Mouse (Mus musculus): ENCODE results near the gene Gm20388. TPM values are rescaled to one million over a fixed set of nuclear protein-coding genes. Genes with fewer than 3 reads are reported as not detected.
A peak's percentile ranks its signal among the peaks of the same experiment; 100 is the strongest.

Gm20388 gene
- total RNA-seq, 2 experiments from 2014 or later, result 1.9 to 2.0 TPM

GRCm38 (mm10) chr8:123345856-123346255 is 3435.2 kb downstream of the Gm20388 start:
- DNase-seq, result peak; percentile 32

DNA sequence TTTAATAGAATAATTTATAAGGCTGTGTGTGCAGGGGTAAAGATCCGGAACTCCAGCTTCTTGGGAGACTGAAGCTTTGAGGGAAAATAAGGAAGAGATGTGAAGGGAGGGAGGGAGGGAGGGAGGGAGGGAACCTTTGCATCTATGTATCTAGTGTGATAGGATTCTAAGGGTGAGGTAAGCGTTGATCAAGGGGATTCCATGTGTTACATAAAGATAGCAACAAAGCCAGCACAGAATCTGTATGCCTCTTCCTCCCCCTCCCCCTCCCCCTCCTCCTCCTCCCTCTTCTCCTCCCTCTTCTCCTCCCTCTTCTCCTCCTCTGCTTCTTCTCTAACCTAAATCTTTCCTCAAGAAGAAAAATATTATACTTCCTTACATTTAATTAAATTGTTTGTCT is 3436.7 kb downstream of the Gm20388 start:
- DNase-seq, result no peak

GRCm38 (mm10) chr8:123348237-123348843 is 3437.7 kb downstream of the Gm20388 start:
- peak; percentile 67 for DNase-seq

GRCm38 (mm10) chr8:123349073-123349472 is 3438.4 kb downstream of the Gm20388 start:
- DNase-seq, result no peak

DNA sequence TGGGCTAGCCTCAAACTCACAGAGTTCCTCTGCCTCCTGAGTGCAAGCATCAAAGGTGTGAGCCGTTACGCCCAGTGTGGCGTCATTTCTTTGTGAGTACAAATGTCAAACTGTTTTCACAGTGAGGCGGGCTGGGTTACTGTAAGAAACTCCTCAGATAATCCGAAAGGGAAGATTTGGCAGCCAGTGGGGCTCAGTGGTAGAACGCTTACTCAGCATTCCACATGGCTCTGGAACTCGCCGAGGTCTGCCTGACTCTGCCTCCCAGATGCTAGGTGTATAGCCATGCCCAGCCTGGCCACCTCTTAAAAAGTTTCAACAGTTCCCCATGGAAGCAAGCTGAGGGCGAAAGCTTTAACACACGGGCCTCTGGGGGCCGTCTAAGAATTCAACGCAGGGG is 3441.5 kb downstream of the Gm20388 start:
- no peak for DNase-seq

- peak; percentile 72 for DNase-seq
These were observed 3442.1 kb downstream of the Gm20388 start for GRCm38 (mm10) chr8:123352786-123353185.

- no peak for DNase-seq
These were observed 3442.6 kb downstream of the Gm20388 start for GRCm38 (mm10) chr8:123353216-123353615.

DNA sequence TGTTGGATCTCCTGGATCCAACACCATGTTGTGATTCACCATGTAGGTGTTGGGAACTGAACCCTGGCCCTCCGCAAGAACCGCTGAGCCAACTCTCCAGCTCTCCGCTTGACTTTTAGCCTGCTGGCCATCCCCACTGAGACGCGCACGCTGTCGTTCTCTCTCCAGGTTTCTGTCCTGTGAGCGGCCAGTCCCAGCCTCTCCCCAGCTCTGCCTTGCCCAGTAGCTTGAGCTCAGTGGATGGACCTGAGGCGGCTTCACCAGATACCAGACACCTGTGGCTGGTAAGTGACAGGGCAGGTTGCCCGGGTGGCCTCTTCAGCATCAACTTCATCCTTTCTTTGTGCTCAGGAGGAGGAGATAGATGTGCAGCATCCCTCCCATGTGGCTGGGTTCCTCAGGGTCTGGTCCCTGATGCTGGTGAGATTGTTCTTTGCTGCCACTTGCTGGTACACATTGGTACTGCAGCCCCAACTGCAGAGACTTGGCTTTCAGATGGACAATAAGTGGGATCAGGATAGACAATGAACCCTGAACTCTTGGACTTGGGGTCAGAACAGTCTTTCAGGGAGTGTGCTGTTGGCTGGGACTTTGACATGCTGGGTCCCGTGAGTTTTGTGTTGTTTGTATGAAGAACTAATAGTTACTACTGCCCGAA is 3450.6 kb downstream of the Gm20388 start:
- peak; percentile 86 for DNase-seq

- peak; percentile 96 for DNase-seq
These were observed 3463.0 kb downstream of the Gm20388 start, which contains the start of gene Tcf25 for GRCm38 (mm10) chr8:123373403-123374238. Tcf25 (plus strand) TSS chr8:123373753.

DNA sequence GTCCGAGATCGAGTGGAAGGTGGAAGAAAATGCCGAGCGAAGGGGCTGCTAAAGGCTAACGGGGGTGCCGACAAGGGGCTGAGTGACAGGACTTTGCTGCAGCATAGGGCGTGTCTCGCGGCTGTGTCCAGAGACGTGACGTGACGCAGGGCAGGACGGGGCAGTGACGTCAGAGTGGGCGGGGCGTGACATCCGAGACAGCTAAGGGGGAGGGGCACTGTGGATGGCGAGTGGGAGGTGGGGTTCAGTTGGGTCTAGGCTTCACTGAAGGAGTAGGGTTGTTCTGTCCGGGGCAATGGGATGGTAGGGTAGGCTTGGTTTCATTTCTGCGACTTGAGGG is 3463.6 kb downstream of the Gm20388 start:
- DNase-seq, result peak; percentile 98

DNA sequence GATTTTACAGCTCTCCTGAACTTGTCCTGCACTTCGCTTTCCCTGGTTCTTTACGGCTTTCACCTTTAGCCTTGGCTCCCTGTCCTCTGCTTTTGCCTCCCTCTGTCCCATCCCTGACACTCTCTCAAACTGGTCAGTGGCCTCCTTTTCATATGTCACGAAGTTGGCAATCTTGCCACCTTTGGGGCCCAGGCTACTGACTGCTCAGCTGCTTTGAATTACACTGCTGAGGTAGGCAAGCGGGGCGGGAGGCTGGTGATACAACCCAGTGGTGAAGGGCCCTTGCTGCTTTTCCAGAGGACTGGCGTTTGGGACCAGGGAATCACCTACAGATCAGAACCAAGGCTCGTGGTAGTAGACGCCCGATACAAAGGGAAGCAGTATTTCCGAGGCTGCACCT is 3465.1 kb downstream of the Gm20388 start:
- no peak for DNase-seq

DNA sequence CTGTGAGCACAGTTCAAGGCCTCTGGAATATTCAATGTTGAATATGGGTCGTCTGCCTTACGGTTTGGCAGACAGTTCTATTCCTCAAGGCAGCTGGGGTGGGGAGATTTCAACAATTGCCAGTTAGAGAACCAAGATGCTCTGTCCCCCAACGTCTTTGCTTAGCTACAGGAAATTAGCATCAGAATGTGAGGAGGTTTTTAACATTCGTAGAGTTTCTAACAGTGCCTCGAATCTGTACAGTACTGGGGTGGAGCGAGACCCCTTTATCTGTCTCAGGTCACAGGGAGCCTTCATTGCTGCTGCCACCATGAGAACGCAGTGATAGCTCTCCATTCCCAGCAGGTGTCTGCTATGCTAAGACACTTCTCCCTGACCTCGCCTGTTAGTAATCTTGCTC is 3465.5 kb downstream of the Gm20388 start:
- no peak for DNase-seq

DNA sequence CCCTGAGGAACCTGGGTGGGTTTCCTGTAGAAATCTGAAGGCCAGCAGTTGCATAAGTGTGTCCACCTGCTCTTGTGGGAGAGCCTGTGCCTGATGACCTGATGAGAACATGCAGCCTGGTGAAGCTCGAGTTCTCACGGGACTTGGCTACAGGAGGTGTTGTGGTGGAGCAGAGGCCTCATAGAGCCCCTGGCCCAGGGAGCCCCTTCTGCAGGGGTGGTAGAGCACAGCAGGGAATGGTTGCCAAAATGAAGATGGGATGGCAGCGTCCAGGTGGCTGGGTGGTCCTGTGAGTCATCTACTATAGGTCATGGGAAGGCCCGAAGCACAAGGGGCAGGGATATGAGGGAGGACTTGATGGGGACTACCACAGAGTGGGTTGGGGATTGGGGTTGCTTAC is 3471.1 kb downstream of the Gm20388 start:
- DNase-seq, result no peak

DNA sequence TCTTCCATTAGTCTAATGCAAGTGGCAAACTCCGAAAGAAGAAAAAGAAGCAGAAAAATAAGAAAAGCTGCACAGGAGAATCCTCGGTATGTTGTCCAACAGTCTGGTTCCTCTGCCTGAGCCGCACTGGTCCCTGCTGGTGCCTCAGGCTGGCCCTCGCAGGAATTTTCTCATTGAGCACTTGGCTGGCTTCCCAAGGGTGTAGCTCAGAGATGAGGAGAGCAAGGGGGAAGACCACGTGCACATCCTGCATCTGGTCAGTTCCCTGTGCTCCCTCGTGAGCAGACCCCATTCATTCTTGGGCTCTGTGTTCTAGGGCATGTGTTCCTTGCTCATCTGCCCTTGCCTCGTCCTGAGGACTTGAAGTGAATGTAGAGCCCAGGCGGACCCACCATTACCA is 3471.9 kb downstream of the Gm20388 start:
- no peak for DNase-seq

GRCm38 (mm10) chr8:123384883-123385540 is 3474.4 kb downstream of the Gm20388 start:
- peak; percentile 51 for DNase-seq

- peak; percentile 49 for DNase-seq
These were observed 3476.4 kb downstream of the Gm20388 start for GRCm38 (mm10) chr8:123387041-123387440.

- no peak for DNase-seq
These were observed 3477.2 kb downstream of the Gm20388 start for GRCm38 (mm10) chr8:123387801-123388200.

- no peak for DNase-seq
These were observed 3478.4 kb downstream of the Gm20388 start for GRCm38 (mm10) chr8:123389026-123389425.

DNA sequence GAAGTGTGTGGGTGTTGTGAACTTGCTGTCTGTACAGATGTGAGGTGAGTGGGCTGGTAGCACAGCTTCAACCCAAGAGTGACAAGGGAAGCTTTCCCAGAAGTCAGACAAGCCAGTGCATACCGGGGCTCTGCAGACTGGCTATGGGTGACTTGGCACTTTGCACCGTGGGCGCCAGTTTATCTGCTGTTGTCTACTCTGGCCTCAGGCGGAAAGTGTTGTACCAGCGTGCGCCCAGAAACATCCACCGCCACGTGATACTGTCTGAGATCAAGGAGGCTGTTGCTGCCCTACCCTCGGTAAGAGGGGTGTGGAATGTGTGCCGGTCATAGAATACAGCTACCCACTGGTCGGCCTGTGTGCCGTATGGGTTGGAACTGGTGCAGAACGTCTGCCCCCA is 3487.7 kb downstream of the Gm20388 start:
- no peak for DNase-seq

DNA sequence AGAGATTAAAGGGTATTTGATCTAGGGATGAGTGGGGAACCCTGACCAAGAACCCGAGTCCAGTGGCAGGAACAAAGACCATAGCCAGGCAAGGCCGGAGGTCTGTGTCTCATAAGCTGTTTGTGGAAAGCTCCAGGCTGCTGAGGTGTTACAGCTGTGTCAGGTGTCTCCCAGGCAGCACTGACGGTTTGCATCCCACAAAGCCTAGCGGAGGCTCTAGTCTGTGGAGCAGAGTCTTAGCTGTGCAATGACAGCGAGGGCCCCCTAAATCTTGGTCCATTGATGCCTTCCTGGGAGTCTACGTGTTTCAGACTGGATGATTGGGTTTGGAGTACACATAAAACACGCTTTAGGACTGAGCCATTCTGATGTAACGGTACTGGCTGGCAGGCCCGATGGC is 3491.3 kb downstream of the Gm20388 start:
- DNase-seq, result no peak

- DNase-seq, result no peak
These were observed 3492.2 kb downstream of the Gm20388 start for GRCm38 (mm10) chr8:123402730-123403326.

DNA sequence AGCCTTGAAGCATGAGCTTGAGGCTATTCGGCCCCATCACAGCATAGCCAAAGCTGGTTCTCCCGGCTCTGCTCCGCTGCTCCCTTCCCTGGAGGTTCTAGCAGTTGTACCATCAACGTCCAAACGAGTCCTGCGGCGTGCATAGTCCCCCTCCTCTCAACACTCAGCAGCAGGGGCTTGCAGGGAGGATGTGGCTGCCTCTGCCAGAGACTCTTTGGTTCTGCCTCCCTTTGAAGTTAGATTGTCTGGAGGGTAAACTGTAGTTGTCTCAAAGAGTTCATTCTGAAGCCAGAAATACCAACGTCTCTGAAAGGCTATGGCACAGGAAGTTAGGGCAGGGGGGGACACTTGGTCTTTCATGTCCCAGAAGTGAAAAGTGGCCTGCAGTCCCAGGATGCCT is 3493.9 kb downstream of the Gm20388 start:
- no peak for DNase-seq
